Mouse (Mus musculus) stomach, postnatal 0 days (tissue): ENCODE data around the gene Clic1.

Source experiments
- CTCF ChIP-seq: IDR thresholded peaks from 2 replicates; pipeline ENCODE4 v1.5.1; 2016; ENCODE audit warnings: antibody characterized with exemption, low read depth, mild to moderate bottlenecking, moderate library complexity
- EP300 ChIP-seq: optimal IDR thresholded peaks from 2 replicates; pipeline ENCODE3; 2016; ENCODE audit warnings: antibody characterized with exemption

GRCm38 (mm10) chr17:35102299-35102698, 52.5 kb downstream of the Clic1 start:
- TF ChIP-seq CTCF, result no peak
- TF ChIP-seq EP300, result no peak
